Mouse (Mus musculus): Measurements from ENCODE around the gene Samt2.
"Not testable (repeated sequence)": the region's sequence is repeated elsewhere in the genome, so short reads cannot be mapped to it uniquely, and the experiment has no call there.

Samt2 gene

DNA sequence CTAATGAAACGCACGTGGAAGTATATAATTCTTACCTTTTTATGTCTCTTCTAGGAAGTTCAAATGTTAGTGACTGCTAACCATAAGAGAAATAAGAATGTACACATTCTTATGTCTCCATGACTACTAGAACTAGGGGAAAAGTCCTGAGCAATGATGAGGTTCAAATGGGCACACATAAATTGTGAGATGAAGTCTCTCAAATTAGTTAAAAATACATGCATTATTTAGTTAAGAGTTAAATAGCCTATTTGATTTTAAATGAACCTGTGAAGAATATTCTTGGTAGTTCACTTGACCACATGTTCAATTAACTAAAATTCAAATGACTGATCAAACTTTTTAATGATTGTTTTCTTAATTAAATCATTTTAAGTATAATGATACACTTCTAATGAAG lies at the start of gene Samt2:
Gene Samt2, minus strand, starts transcription at position 101 of the 400 bp plus-strand sequence.
- CTCF ChIA-PET = not testable (repeated sequence)

Data from spleen, embryonic (tissue).